Mouse (Mus musculus): ENCODE results near the gene Cadm1. TPM values are rescaled to one million over a fixed set of nuclear protein-coding genes. Genes with fewer than 3 reads are reported as not detected.

Cadm1 gene
- polyA plus RNA-seq, 1 experiment from 2014 or later: 155 TPM

GRCm38 (mm10) chr9:47733780-47734451 lies 203.9 kb downstream of the Cadm1 start:
- 67% methylated on average over 13 of the region's 13 CpGs for WGBS
- Histone ChIP-seq H3K9ac (no peak overlapping the region), H3K4me1 (replicated peaks) (peaks cover 34% of the 10 kb centered on the region), H3K36me3 (no peaks in the 10 kb centered on the region), H3K27me3 (no peaks in the 10 kb centered on the region), H3K9me3 (no peaks in the 10 kb centered on the region), H3K4me3 (no peak overlapping the region), H3K27ac (replicated peaks) (peak overlapping the region; percentile 6; the same call in 1 of the 2 replicates), H3K4me2 (no peak overlapping the region)
- ATAC-seq (ENCODE audit: low read depth): no peak

GRCm38 (mm10) chr9:47734905-47735304 lies 204.9 kb downstream of the Cadm1 start:
- no peak overlapping the region for H3K4me2 ChIP-seq
- H3K36me3 ChIP-seq: no peaks in the 10 kb centered on the region
- ATAC-seq (ENCODE audit: low read depth): no peak
- H3K27me3 ChIP-seq: no peaks in the 10 kb centered on the region
- H3K4me3 ChIP-seq: no peak overlapping the region
- H3K4me1 ChIP-seq (replicated peaks): peaks cover 34% of the 10 kb centered on the region
- 87% methylated on average over 5 of the region's 5 CpGs for WGBS
- no peak overlapping the region for H3K27ac ChIP-seq (replicated peaks)
- no peaks in the 10 kb centered on the region for H3K9me3 ChIP-seq
- H3K9ac ChIP-seq: no peak overlapping the region

DNA sequence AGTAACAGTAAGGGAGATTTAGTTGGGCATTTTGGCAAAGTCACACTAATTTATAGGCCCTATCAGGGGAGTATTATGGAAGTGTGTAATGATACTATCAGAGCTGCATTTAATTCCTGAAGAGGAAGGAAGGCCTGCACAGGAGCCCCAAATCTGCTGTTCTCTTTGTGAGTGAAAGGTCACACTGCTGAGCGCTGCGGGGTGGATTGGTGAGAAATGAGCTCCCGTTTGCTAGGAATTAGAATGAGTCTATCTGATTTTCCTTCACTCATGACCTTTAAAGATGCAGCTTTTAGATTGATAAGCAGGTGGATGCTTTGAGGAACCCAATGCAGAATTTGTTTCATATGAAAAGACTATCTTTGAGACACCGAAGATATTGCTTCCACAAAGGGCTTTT lies 208.8 kb downstream of the Cadm1 start:
- peak overlapping the region; percentile 54 for H3K27ac ChIP-seq (replicated peaks)
- 33% methylated on average over 4 of the region's 4 CpGs for WGBS

DNA sequence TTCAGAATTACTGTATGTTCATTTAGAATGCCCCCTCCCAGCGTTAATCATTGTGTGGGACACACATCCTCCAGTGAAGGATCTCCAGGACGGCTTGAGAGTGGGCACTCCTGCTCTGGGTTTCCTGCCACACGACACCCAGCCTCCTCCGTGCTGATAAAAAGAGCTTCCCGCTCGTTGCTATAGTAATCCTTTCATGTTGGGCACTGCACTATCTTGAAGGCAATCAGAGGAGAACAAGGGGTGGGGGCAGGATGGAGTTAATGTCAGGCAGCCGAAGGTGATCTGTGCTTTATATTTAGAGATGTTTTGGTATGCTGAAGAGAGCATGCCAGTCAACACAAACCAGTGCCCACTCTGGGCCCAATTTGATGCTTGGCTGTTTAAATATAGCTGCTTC lies 209.3 kb downstream of the Cadm1 start:
- WGBS: 10% methylated on average over 7 of the region's 7 CpGs
- no peaks in the 10 kb centered on the region for H3K9me3 ChIP-seq
- peaks cover 42% of the 10 kb centered on the region for H3K4me1 ChIP-seq (replicated peaks)
- peak overlapping the region; percentile 54; the same call in 1 of the 2 replicates for H3K9ac ChIP-seq
- no peaks in the 10 kb centered on the region for H3K36me3 ChIP-seq
- no peak overlapping the region for H3K4me3 ChIP-seq
- peak overlapping the region; percentile 54 for H3K27ac ChIP-seq (replicated peaks)
- H3K4me2 ChIP-seq: 0 out of 2 replicates have a peak overlapping the region, but pooled peaks have one; percentile 5
- H3K27me3 ChIP-seq: no peaks in the 10 kb centered on the region
- ATAC-seq (ENCODE audit: low read depth): peak; percentile 71; the same call in 1 of the 2 replicates

More for the DNA sequence above, 208.8 kb downstream of the Cadm1 start:
- ATAC-seq (ENCODE audit: low read depth): no peak
- Histone ChIP-seq H3K27me3 (no peaks in the 10 kb centered on the region), H3K4me3 (no peak overlapping the region), H3K36me3 (no peaks in the 10 kb centered on the region), H3K4me2 (no peak overlapping the region), H3K4me1 (replicated peaks) (peaks cover 46% of the 10 kb centered on the region), H3K9ac (0 out of 2 replicates have a peak overlapping the region, but pooled peaks have one; percentile 54), H3K9me3 (no peaks in the 10 kb centered on the region)

DNA sequence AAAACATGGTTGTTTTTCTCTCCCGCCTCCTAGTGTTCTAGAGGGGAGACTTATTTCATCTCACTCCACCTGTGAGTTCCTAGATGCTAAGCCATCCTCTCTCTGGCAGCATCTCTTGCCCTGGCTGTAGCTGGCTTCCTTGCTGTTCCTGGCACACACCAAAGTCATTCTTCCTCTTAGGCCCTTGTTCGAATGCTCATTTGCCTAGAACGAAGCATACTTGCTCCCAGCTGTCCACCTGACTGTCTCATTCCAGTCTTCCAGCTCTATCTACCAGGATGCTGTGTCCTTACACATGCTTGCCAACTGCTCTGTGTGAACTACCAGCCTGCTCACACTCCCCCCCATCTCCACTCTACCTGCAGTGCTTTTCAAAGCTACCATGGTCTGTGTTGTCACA lies 211.8 kb downstream of the Cadm1 start:
- Histone ChIP-seq H3K9ac (no peak overlapping the region), H3K36me3 (no peaks in the 10 kb centered on the region), H3K27me3 (no peaks in the 10 kb centered on the region), H3K4me3 (no peak overlapping the region), H3K27ac (replicated peaks) (no peak overlapping the region), H3K4me2 (no peak overlapping the region), H3K4me1 (replicated peaks) (peaks cover 40% of the 10 kb centered on the region), H3K9me3 (no peaks in the 10 kb centered on the region)
- WGBS: 91% methylated on average over 3 of the region's 3 CpGs
- ATAC-seq (ENCODE audit: low read depth): no peak

DNA sequence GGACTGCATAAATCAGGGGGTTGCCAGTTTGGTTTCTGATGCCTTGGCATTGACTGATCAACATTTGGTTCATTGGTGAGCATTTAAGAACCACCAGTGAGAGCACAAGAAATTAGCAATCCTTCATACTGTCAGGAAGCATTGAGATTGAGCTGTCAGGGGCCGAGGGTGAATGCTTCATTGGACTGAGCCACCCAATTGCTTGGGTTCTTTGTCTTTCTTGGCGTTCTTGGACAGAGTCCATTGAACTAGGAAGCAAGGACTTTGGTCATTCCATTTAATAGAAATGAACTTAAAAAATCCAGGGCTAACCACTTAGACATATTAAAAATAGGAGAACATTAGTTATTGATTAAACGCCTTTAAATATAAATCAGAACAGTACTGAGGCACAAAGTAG lies 214.9 kb downstream of the Cadm1 start:
- Histone ChIP-seq H3K4me3 (no peak overlapping the region), H3K4me2 (no peak overlapping the region), H3K27ac (replicated peaks) (no peak overlapping the region), H3K4me1 (replicated peaks) (peaks cover 27% of the 10 kb centered on the region), H3K36me3 (no peaks in the 10 kb centered on the region), H3K27me3 (no peaks in the 10 kb centered on the region), H3K9ac (no peak overlapping the region), H3K9me3 (no peaks in the 10 kb centered on the region)
- 50% methylated on average over 3 of the region's 3 CpGs for WGBS
- ATAC-seq (ENCODE audit: low read depth): no peak

- no peak for ATAC-seq (ENCODE audit: low read depth)
- Histone ChIP-seq H3K4me3 (no peak overlapping the region), H3K9me3 (no peaks in the 10 kb centered on the region), H3K9ac (no peak overlapping the region), H3K4me2 (no peak overlapping the region), H3K36me3 (no peaks in the 10 kb centered on the region), H3K27ac (replicated peaks) (no peak overlapping the region), H3K27me3 (no peaks in the 10 kb centered on the region), H3K4me1 (replicated peaks) (peaks cover 20% of the 10 kb centered on the region)
- WGBS: 74% methylated on average over 7 of the region's 7 CpGs
Observed at GRCm38 (mm10) chr9:47745716-47746115, 215.7 kb downstream of the Cadm1 start.

DNA sequence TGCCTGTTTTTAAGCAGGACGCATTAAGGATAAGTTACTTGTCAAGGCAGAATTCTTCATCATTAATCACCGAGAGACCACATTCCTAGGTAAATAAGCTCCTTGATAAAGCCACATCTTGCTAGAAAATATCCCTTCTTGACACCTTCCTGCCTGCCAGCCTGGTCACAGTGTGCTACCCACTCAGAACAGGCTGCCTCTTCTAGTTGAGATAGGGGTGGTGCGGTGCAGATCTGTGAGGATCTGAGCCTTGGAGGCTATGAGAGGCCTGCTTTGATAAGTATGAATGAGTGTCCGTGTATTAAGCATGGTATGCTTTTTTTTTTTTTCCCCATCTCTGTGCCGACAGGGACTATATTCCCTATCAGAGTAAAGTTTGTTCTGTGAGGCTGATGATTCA lies 219.2 kb downstream of the Cadm1 start:
- WGBS: 77% methylated on average over 5 of the region's 5 CpGs

DNA sequence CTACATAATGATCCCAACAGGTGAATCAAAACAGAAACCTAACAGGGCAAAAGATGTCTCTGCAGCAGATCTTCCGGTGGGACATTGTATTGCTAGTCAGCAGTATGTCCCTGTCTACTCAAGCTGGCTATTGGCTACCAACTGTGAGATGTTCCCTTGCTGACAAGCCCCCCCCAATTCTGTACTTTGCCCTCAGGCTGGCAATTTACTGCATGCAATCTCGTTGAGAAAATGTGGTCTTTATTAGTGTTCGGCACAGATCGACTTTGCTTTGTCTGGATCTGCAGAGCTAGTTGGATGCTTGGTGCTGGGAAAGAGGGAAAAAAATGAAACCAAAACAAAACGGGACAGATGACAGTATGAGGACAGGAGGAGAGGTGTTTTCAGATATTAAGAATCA lies 222.5 kb downstream of the Cadm1 start:
- Histone ChIP-seq H3K9me3 (no peaks in the 10 kb centered on the region), H3K9ac (0 out of 2 replicates have a peak overlapping the region, but pooled peaks have one; percentile 9), H3K4me1 (replicated peaks) (peaks cover 49% of the 10 kb centered on the region), H3K27ac (replicated peaks) (peak overlapping the region; percentile 38), H3K36me3 (no peaks in the 10 kb centered on the region), H3K4me3 (no peak overlapping the region), H3K4me2 (no peak overlapping the region; the same call in 1 of the 2 replicates), H3K27me3 (no peaks in the 10 kb centered on the region)
- ATAC-seq (ENCODE audit: low read depth): 0 out of 2 replicates have a peak, but pooled peaks have one; percentile 43
- WGBS: 31% methylated on average over 5 of the region's 5 CpGs

More for the DNA sequence above, 219.2 kb downstream of the Cadm1 start:
- Histone ChIP-seq H3K36me3 (no peaks in the 10 kb centered on the region), H3K27ac (replicated peaks) (no peak overlapping the region), H3K4me3 (no peak overlapping the region), H3K27me3 (no peaks in the 10 kb centered on the region), H3K4me2 (no peak overlapping the region), H3K4me1 (replicated peaks) (peaks cover 33% of the 10 kb centered on the region), H3K9ac (no peak overlapping the region), H3K9me3 (no peaks in the 10 kb centered on the region)
- ATAC-seq (ENCODE audit: low read depth): no peak

- H3K27me3 ChIP-seq: no peaks in the 10 kb centered on the region
- H3K4me2 ChIP-seq: no peak overlapping the region; the same call in 1 of the 2 replicates
- no peak overlapping the region for H3K4me3 ChIP-seq
- peaks cover 49% of the 10 kb centered on the region for H3K4me1 ChIP-seq (replicated peaks)
- no peaks in the 10 kb centered on the region for H3K36me3 ChIP-seq
- no peak overlapping the region for H3K9ac ChIP-seq
- ATAC-seq (ENCODE audit: low read depth): no peak
- H3K27ac ChIP-seq (replicated peaks): peak overlapping the region; percentile 38
- no peaks in the 10 kb centered on the region for H3K9me3 ChIP-seq
- WGBS: 68% methylated on average over 7 of the region's 7 CpGs
Observed at GRCm38 (mm10) chr9:47753127-47753526, 223.2 kb downstream of the Cadm1 start.

DNA sequence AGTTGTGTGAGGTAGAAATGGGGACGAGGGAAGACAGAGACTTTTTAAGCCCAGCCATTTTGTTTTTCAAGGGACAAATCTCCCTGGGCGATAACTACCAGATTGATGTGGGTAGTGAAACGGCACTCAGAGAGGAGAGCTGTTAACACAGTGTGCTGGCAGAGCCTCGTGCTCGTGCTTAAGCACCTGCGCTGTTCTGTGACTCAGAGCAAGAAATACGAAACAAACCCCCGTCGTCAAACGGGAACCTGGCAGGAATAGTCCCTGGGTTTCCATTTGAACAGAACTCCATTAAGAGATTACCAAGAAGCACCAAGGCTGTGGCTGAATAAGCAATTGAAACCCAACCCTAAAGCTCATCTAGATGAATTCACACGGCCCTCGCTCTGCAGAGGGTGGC lies 225.1 kb downstream of the Cadm1 start:
- H3K4me2 ChIP-seq: no peak overlapping the region
- no peaks in the 10 kb centered on the region for H3K27me3 ChIP-seq
- no peaks in the 10 kb centered on the region for H3K36me3 ChIP-seq
- H3K9ac ChIP-seq: peak overlapping the region; percentile 43; the same call in 1 of the 2 replicates
- peaks cover 61% of the 10 kb centered on the region for H3K4me1 ChIP-seq (replicated peaks)
- no peaks in the 10 kb centered on the region for H3K9me3 ChIP-seq
- no peak overlapping the region for H3K4me3 ChIP-seq
- WGBS: 35% methylated on average over 12 of the region's 12 CpGs
- ATAC-seq (ENCODE audit: low read depth): no peak
- H3K27ac ChIP-seq (replicated peaks): peak overlapping the region; percentile 56

- Histone ChIP-seq H3K27me3 (no peaks in the 10 kb centered on the region), H3K9me3 (no peaks in the 10 kb centered on the region), H3K4me3 (no peak overlapping the region), H3K27ac (replicated peaks) (no peak overlapping the region), H3K4me1 (replicated peaks) (peaks cover 73% of the 10 kb centered on the region), H3K4me2 (no peak overlapping the region), H3K36me3 (no peaks in the 10 kb centered on the region), H3K9ac (no peak overlapping the region)
- WGBS: 92% methylated on average over 2 of the region's 2 CpGs
- no peak for ATAC-seq (ENCODE audit: low read depth)
Observed at GRCm38 (mm10) chr9:47757798-47758197, 227.8 kb downstream of the Cadm1 start.

GRCm38 (mm10) chr9:47758320-47758719 lies 228.3 kb downstream of the Cadm1 start:
- H3K36me3 ChIP-seq: no peaks in the 10 kb centered on the region
- no peak overlapping the region for H3K27ac ChIP-seq (replicated peaks)
- no peaks in the 10 kb centered on the region for H3K9me3 ChIP-seq
- no peak overlapping the region for H3K9ac ChIP-seq
- WGBS: 69% methylated on average over 3 of the region's 3 CpGs
- H3K4me1 ChIP-seq (replicated peaks): peaks cover 73% of the 10 kb centered on the region
- no peak overlapping the region for H3K4me2 ChIP-seq
- H3K4me3 ChIP-seq: no peak overlapping the region
- H3K27me3 ChIP-seq: no peaks in the 10 kb centered on the region
- ATAC-seq (ENCODE audit: low read depth): no peak
